Mouse (Mus musculus) lung, postnatal 0 days (tissue): ENCODE data around the gene Trub1.

Experiments
- CTCF ChIP-seq: IDR thresholded peaks from 2 replicates; pipeline ENCODE4 v1.5.1; 2016; ENCODE audit warnings: antibody characterized with exemption, mild to moderate bottlenecking
- EP300 ChIP-seq: IDR thresholded peaks from 2 replicates; pipeline ENCODE4 v1.6.1; 2016; ENCODE audit warnings: antibody characterized with exemption, mild to moderate bottlenecking, control low read depth

DNA sequence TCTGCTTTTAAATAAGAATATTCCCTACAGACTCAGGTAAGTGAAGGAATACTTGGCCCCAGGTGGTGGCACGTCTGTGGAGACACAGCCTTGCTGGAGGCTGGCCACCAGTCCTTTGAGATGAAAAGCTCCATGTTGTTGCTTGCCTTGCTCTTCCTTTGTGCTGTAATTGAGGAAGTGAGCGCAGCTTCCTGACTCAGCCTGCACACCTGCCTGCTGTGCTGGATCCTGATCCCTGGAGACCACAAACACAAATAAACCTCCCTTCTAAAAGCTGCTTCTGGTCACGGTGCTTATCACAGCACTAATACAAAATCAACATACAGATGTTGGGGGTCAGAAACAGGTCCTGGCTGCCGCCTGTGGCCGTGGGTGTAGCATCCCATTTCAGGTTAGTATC is 41.3 kb downstream of the Trub1 start:
- TF ChIP-seq CTCF: no peak
- TF ChIP-seq EP300: no peak
